Mouse (Mus musculus): Measurements from ENCODE around the gene Dyrk3. TPM values are rescaled to one million over a fixed set of nuclear protein-coding genes. Genes with fewer than 3 reads are reported as not detected.

Dyrk3 gene
- polyA plus RNA-seq, 1 experiment: 0.78 TPM

GRCm38 (mm10) chr1:131134942-131135522 is 3.1 kb downstream of the Dyrk3 start:
- H3K27me3 ChIP-seq (ENCODE audit: control insufficient read depth, insufficient read depth, low read length): no peaks in the 10 kb centered on the region
- H3K4me3 ChIP-seq (ENCODE audit: control insufficient read depth, insufficient read depth, low read length): no peak overlapping the region
- 33% methylated on average over 8 of the region's 8 CpGs for WGBS
- H3K4me1 ChIP-seq (replicated peaks; ENCODE audit: control insufficient read depth, insufficient read depth, low read length): peaks cover 14% of the 10 kb centered on the region
- no peak overlapping the region for H3K27ac ChIP-seq (ENCODE audit: control insufficient read depth, insufficient read depth, low read length)
- no peaks in the 10 kb centered on the region for H3K36me3 ChIP-seq (ENCODE audit: control insufficient read depth, insufficient read depth, low read length)
- TF ChIP-seq CTCF (IDR thresholded peaks at IDR 0.05; ENCODE audit: borderline replicate concordance, control insufficient read depth, extremely low read depth, insufficient read depth, low read length, poor library complexity) (no peak), POLR2A (IDR thresholded peaks at IDR 0.05; ENCODE audit: control insufficient read depth, extremely low read depth, insufficient read depth, low read length, poor library complexity) (no peak)
- peak; percentile 21 for DNase-seq

GRCm38 (mm10) chr1:131134231-131134630 is 3.9 kb downstream of the Dyrk3 start:
- 95% methylated on average over 6 of the region's 6 CpGs for WGBS

GRCm38 (mm10) chr1:131125987-131126744 is 12.0 kb downstream of the Dyrk3 start:
- WGBS: 48% methylated on average over 11 of the region's 11 CpGs
- no peak overlapping the region for H3K4me3 ChIP-seq (ENCODE audit: control insufficient read depth, insufficient read depth, low read length)
- TF ChIP-seq POLR2A (IDR thresholded peaks at IDR 0.05; ENCODE audit: control insufficient read depth, extremely low read depth, insufficient read depth, low read length, poor library complexity) (no peak), CTCF (IDR thresholded peaks at IDR 0.05; ENCODE audit: borderline replicate concordance, control insufficient read depth, extremely low read depth, insufficient read depth, low read length, poor library complexity) (no peak)
- DNase-seq: no peak
- no peaks in the 10 kb centered on the region for H3K27me3 ChIP-seq (ENCODE audit: control insufficient read depth, insufficient read depth, low read length)
- H3K4me1 ChIP-seq (replicated peaks; ENCODE audit: control insufficient read depth, insufficient read depth, low read length): no peaks in the 10 kb centered on the region
- no peak overlapping the region for H3K27ac ChIP-seq (ENCODE audit: control insufficient read depth, insufficient read depth, low read length)
- no peaks in the 10 kb centered on the region for H3K36me3 ChIP-seq (ENCODE audit: control insufficient read depth, insufficient read depth, low read length)

More at GRCm38 (mm10) chr1:131134231-131134630, 3.9 kb downstream of the Dyrk3 start:
- Histone ChIP-seq H3K4me3 (ENCODE audit: control insufficient read depth, insufficient read depth, low read length) (no peak overlapping the region), H3K36me3 (ENCODE audit: control insufficient read depth, insufficient read depth, low read length) (no peaks in the 10 kb centered on the region), H3K27me3 (ENCODE audit: control insufficient read depth, insufficient read depth, low read length) (no peaks in the 10 kb centered on the region), H3K27ac (ENCODE audit: control insufficient read depth, insufficient read depth, low read length) (no peak overlapping the region), H3K4me1 (replicated peaks; ENCODE audit: control insufficient read depth, insufficient read depth, low read length) (peaks cover 14% of the 10 kb centered on the region)
- DNase-seq: no peak
- no peak for TF ChIP-seq CTCF (IDR thresholded peaks at IDR 0.05; ENCODE audit: borderline replicate concordance, control insufficient read depth, extremely low read depth, insufficient read depth, low read length, poor library complexity)
- no peak for TF ChIP-seq POLR2A (IDR thresholded peaks at IDR 0.05; ENCODE audit: control insufficient read depth, extremely low read depth, insufficient read depth, low read length, poor library complexity)

GRCm38 (mm10) chr1:131123522-131124265 is 14.4 kb downstream of the Dyrk3 start:
- no peak overlapping the region for H3K27ac ChIP-seq (ENCODE audit: control insufficient read depth, insufficient read depth, low read length)
- no peaks in the 10 kb centered on the region for H3K27me3 ChIP-seq (ENCODE audit: control insufficient read depth, insufficient read depth, low read length)
- TF ChIP-seq CTCF (IDR thresholded peaks at IDR 0.05; ENCODE audit: borderline replicate concordance, control insufficient read depth, extremely low read depth, insufficient read depth, low read length, poor library complexity): no peak
- TF ChIP-seq POLR2A (IDR thresholded peaks at IDR 0.05; ENCODE audit: control insufficient read depth, extremely low read depth, insufficient read depth, low read length, poor library complexity): no peak
- 91% methylated on average over 10 of the region's 10 CpGs for WGBS
- H3K36me3 ChIP-seq (ENCODE audit: control insufficient read depth, insufficient read depth, low read length): no peaks in the 10 kb centered on the region
- no peak overlapping the region for H3K4me3 ChIP-seq (ENCODE audit: control insufficient read depth, insufficient read depth, low read length)
- no peaks in the 10 kb centered on the region for H3K4me1 ChIP-seq (replicated peaks; ENCODE audit: control insufficient read depth, insufficient read depth, low read length)
- DNase-seq: no peak

- TF ChIP-seq POLR2A (IDR thresholded peaks at IDR 0.05; ENCODE audit: control insufficient read depth, extremely low read depth, insufficient read depth, low read length, poor library complexity) (no peak), CTCF (IDR thresholded peaks at IDR 0.05; ENCODE audit: borderline replicate concordance, control insufficient read depth, extremely low read depth, insufficient read depth, low read length, poor library complexity) (no peak)
- Histone ChIP-seq H3K4me1 (replicated peaks; ENCODE audit: control insufficient read depth, insufficient read depth, low read length) (no peaks in the 10 kb centered on the region), H3K4me3 (ENCODE audit: control insufficient read depth, insufficient read depth, low read length) (no peak overlapping the region), H3K36me3 (ENCODE audit: control insufficient read depth, insufficient read depth, low read length) (no peaks in the 10 kb centered on the region), H3K27ac (ENCODE audit: control insufficient read depth, insufficient read depth, low read length) (no peak overlapping the region), H3K27me3 (ENCODE audit: control insufficient read depth, insufficient read depth, low read length) (no peaks in the 10 kb centered on the region)
- peak; percentile 60 for DNase-seq
- WGBS: 33% methylated on average over 3 of the region's 3 CpGs
Observed at GRCm38 (mm10) chr1:131121987-131122386, 16.2 kb downstream of the Dyrk3 start.

GRCm38 (mm10) chr1:131119026-131119425 is 19.1 kb downstream of the Dyrk3 start:
- 50% methylated on average over 2 of the region's 2 CpGs for WGBS
- peak; percentile 69 for DNase-seq
- Histone ChIP-seq H3K4me3 (ENCODE audit: control insufficient read depth, insufficient read depth, low read length) (no peak overlapping the region), H3K27me3 (ENCODE audit: control insufficient read depth, insufficient read depth, low read length) (no peaks in the 10 kb centered on the region), H3K27ac (ENCODE audit: control insufficient read depth, insufficient read depth, low read length) (no peak overlapping the region), H3K4me1 (replicated peaks; ENCODE audit: control insufficient read depth, insufficient read depth, low read length) (no peaks in the 10 kb centered on the region), H3K36me3 (ENCODE audit: control insufficient read depth, insufficient read depth, low read length) (no peaks in the 10 kb centered on the region)
- TF ChIP-seq CTCF (IDR thresholded peaks at IDR 0.05; ENCODE audit: borderline replicate concordance, control insufficient read depth, extremely low read depth, insufficient read depth, low read length, poor library complexity) (no peak), POLR2A (IDR thresholded peaks at IDR 0.05; ENCODE audit: control insufficient read depth, extremely low read depth, insufficient read depth, low read length, poor library complexity) (no peak)
